Mouse (Mus musculus): ENCODE measurements around the gene Hadha.

Hadha gene

GRCm38 (mm10) chr5:30154474-30155394, at the start of gene Hadha, which contains the start of gene Hadhb:
Hadha (minus strand) TSS chr5:30155162.
Hadhb (plus strand) TSS chr5:30155248.
- peak; percentile 95 for DNase-seq

GRCm38 (mm10) chr5:30204441-30204840, 49.5 kb upstream of the Hadha start:
- DNase-seq: no peak

DNA sequence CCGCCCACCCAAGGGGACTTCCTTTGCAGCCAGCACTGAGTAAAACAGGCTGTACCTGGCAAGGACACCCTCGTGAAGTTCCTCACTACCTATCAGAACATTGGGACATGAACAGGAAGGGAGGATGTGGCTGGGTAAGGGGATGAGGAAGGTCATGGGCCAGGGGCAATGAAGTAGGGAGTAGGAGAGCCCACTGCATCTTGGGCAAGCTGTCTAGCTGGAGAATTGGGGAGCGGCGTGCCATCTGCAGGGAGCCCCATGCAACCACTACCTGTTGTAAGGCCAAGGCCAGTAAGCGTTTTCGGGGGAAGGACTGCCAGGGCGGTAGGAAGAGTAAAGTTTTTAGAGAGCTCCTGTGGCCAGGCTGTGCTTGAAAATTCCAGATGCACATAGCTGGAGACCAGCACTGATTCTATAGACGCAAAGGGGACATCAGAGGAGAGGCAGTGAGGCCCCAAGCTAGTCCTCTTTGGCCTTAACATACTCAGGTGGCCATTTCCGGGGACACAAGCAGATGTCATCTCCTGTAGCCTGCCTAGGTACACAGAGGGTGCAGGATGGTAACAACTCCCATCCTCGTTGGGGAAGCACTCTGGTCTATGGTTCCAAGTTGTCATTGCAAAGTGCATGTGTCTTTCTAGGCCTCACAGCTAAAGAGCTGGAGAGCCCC, 48.4 kb upstream of the Hadha start:
- DNase-seq: no peak

- no peak for DNase-seq
Observed at GRCm38 (mm10) chr5:30202221-30202620, 47.3 kb upstream of the Hadha start.

DNA sequence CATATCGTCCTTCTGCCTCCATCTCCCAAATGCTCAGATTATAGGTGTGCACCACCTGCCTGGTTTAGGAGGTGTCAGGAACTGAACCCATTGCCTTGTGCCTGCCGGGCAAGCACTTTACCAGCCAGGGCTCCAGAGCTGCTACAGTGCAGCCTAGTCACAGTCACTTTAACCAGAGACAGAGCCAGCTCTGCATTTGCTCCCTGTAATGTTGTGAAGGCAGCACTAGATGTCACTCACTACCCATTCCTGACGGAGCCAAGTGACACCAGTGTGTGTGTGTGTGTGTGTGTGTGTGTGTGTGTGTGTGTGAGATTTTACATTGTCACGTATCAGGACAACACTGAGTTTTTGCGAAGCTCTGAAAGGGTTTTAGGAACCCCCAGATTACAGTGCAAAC, 46.6 kb upstream of the Hadha start:
- DNase-seq: peak; percentile 8

GRCm38 (mm10) chr5:30198257-30198656, 43.3 kb upstream of the Hadha start:
- peak; percentile 19 for DNase-seq

DNA sequence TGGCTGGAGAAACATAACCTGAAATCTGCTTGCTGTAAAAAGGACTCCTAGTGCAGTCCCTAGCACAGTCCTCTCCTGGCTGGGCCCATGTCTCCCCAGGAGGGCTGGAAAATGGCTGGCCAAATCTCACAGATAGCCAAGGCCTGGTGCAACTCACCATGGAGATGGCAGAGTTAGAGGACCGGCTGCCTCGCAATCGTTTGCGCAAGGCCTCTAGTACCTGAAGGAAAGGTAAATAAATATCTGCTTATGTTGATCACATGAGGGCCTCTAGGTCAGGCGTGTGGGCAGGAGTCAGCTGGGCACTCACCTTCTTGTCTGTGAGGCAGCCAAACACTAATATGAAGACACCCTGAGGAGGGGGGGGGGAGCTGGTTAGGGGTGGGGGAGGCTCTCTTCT, 40.4 kb upstream of the Hadha start:
- no peak for DNase-seq

GRCm38 (mm10) chr5:30192452-30192851, 37.5 kb upstream of the Hadha start:
- no peak for DNase-seq

- no peak for DNase-seq
Observed at GRCm38 (mm10) chr5:30187687-30188485, 32.9 kb upstream of the Hadha start.

DNA sequence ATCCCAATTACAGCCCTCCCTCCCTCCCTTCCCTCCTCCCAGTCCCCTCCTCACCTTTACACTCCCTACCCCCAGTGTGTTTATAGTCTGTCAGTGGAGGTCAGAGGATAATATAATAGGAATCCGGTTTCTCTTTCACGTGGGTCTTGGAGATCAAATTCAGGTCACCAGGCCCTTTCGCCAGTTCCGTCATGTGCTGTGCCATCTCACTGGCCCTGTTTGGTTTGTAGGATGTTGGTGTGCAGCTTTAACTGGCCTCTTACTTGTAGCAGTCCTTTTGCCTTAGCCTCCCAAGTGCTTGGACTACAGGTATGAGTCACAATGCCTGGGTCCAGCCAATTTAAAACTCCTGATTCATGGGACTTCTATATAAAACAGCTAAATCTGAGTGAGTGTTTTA, 20.8 kb upstream of the Hadha start:
- DNase-seq: no peak

DNA sequence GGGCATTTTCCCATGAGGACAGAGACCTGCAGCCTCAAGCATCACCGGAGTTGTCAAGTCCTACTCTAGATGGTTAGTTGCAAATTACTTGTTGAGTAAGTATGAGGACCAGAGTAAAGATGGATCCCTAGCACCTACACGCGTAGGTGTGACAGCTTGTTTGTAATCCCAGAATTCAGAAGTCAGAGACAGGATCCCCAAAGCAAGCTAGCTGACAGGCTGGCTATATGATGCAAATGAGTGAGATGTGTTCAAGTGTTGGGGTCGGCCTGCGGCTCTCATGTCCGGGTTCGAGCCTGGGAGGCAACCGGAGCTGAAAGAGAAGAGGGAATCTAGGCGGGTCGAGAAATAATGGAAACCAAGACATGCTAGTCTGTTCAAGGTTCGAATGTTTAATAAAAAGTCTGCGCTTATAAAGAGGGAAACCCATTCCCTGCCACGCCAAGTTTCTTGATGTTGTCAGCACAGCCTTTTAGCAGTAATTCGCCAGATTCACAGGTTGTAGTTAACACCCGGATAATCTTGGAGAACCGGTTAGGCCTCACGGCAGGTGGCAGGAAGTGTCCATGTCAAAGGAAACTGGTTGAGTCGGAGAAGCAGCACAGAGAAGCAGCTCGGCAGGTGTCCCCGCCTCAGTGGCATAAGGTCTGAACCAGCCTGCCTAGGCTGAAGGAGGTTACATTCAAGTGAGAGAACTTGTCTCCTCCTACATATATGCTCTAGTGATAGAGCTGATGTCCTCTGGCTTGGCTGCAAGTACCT, 18.1 kb upstream of the Hadha start:
- DNase-seq: no peak

GRCm38 (mm10) chr5:30172115-30172514, 17.2 kb upstream of the Hadha start:
- DNase-seq: no peak

- DNase-seq: no peak
Observed at GRCm38 (mm10) chr5:30170303-30170940, 15.5 kb upstream of the Hadha start.

- no peak for DNase-seq
Observed at GRCm38 (mm10) chr5:30165234-30165946, 10.4 kb upstream of the Hadha start.

DNA sequence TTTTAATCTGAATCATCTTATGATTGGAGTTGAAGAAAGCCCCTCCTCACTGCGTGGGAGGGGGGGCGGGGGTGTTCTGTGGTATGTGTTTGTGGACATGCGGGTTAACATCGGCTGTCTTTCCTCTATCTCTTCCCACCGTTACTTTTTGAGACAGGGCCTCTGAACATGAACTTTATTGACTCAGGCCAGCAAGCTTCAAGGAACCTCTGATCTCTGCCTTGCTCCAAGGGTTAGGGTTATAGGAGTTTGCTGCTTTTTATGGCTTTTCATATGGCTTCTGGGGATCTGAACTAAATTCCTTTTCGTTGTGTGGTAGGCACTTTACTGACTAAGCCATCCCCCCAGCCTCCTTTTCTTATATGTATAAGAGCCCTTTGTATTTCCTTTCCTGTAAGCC, 7.4 kb upstream of the Hadha start:
- no peak for DNase-seq

GRCm38 (mm10) chr5:30161836-30162235, 6.9 kb upstream of the Hadha start:
- no peak for DNase-seq

DNA sequence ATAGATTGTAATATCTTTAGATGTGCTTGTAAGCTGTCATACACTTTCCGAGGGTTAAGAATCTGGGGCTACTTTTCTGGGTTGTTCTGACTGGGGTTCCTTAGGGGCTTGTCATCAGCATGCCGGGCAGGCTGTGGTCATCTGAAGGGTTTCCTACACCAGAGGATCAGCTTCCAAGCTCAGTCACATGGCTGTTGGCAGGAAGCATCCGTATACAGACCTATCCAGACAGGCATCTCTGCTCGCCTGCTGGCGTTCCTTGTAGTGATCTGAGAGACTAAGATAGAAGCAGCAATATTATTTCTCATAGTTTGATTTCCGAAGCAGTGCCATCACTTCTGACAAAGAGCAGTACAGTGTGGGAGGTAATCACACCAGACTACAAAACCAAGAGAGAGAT, 4.6 kb upstream of the Hadha start:
- no peak for DNase-seq

DNA sequence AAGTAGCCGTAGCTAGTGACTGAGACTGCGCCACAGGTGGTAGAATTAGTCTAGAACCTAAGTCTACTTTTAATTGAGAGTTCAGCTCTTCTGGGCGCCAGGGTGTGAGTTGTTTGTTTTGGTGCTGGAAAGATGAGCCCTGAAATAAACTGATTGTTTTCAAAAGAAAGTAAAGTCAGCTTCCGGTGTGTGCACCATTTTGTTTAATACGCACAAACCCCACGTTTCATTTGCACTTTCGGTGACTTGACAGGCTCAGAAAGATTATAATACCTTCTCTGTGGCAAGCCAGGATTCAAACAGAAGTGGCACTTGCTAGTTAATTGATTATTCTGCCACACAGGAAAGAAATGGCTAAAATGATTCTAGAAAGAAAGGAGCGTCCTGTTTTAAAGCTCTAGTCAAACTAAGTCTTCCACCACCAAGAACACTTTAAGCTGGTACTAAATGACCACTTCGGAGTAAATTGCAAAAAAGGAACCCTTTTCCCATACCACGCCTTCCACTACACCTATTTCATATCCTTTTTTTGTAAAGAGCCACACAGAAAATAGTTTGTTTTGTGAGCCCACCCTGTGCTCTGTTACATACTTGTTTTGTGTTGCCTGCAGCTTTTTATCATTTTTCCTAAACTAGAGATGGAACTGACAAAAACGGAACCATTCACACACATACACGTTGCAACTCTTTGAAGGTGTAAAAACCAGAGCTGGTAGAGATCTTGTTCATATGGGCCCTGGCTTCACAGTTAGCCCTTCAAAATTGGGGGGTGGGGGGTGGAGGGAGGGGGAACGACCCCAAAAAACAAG, 1.1 kb upstream of the Hadha start:
- no peak for DNase-seq

- DNase-seq: no peak
Observed at GRCm38 (mm10) chr5:30155395-30155792, 432 bp upstream of the Hadha start.

DNA sequence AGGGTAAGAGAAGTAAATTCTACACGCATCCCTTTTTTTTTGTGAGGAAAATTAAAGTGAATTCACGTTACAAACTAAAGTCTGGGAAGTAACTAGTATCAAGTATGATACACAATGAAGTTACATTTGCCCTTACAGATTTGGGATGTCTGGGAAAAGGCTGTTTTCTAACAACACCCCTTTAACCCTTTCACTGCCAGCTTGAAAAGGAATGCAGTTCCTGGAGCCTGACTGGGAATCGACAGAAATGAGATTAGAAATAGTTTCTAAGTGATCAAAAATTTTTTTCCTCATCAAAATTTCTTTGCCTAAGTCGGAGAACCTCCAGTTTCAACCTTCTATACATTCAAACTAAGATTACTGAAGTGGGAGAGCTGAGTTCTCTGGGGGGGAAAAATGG, 949 bp downstream of the Hadha start:
- no peak for DNase-seq

All from thymus, postnatal 25 days (tissue).